Mouse (Mus musculus): ENCODE data around the gene Rnf114. TPM values are rescaled to one million over a fixed set of nuclear protein-coding genes. Genes with fewer than 3 reads are reported as not detected.

The Rnf114 gene
- total and polyA plus RNA-seq, 3 experiments: 40.8 to 50.4 (median 45.6) TPM

DNA sequence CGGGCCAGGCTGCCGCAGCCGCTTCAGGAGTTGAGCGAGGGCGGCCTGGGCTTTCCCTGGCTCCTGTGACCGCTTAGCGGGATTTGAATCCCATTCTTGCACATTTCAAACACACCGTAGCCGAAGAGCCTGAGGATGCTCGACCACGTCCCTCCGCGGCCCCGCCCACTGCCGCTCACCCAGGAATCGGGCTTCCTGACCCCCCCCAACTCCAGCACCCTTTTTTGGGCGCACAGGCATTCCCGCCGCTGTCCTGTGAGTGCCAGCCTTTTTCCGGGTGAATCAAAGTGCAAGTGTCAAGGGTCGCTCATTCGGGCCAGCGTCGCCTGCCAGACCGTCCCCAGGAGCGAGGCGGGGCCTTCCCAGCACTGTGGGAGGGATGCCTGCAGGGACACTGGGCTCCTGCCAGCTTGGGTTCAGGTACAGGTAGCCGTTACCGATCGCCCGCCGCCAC is 11.5 kb downstream of the Rnf114 start:
- peak overlapping the region; percentile 88 to 98 (median 95) for H3K4me3 ChIP-seq (replicated peaks in 1 of 3; ENCODE audit: low read depth in 2 of 3, low read length in 2 of 3, poor library complexity in 1 of 3)
- DNase-seq (ENCODE audit: extremely low read depth): no peak
- H3K27ac ChIP-seq (ENCODE audit: insufficient read depth, low read depth): no peak overlapping the region
- H3K9ac ChIP-seq (ENCODE audit: insufficient read depth, low read depth): peak overlapping the region; percentile 91
- no peaks in the 10 kb centered on the region for H3K27me3 ChIP-seq (replicated peaks)
- peaks cover 5 to 36% of the 10 kb centered on the region in 2 experiments for H3K4me1 ChIP-seq (ENCODE audit: control insufficient read depth in 1 of 2, insufficient read depth in 2 of 2)
- peaks cover 16 to 37% of the 10 kb centered on the region in 2 experiments for H3K36me3 ChIP-seq (replicated peaks in 1 of 2; ENCODE audit: control insufficient read depth in 1 of 2, insufficient read depth in 1 of 2, low read length in 1 of 2)
- H3K9me3 ChIP-seq (replicated peaks; ENCODE audit: low read length): no peaks in the 10 kb centered on the region
- in situ Hi-C loops (cut with MboI; ENCODE audit: low pct_ligation_motif_present, low pct_unique_long_range_greater_than_20kb, low sequenced_read_pairs): no loop called here
- peak overlapping the region; percentile 68 for H3K4me2 ChIP-seq (ENCODE audit: insufficient read depth, low read depth, poor library complexity, severe bottlenecking)
- peaks cover 48% of the 10 kb centered on the region for H3K79me2 ChIP-seq (replicated peaks; ENCODE audit: control insufficient read depth, extremely low read depth, insufficient read depth, poor library complexity, severe bottlenecking)
- dilution Hi-C loops (cut with MboI; ENCODE audit: extremely low pct_ligation_motif_present, extremely low pct_unique_long_range_greater_than_20kb, low sequenced_read_pairs): no loop called here
- TF ChIP-seq KAT2A (IDR thresholded peaks at IDR 0.05; ENCODE audit: insufficient replicate concordance, low read length) (no peak), GABPA (IDR thresholded peaks at IDR 0.05; ENCODE audit: insufficient replicate concordance, low read depth, low read length) (no peak), SIN3A (IDR thresholded peaks at IDR 0.05; ENCODE audit: low read length) (peak; percentile 5; the same call in 1 of the 2 replicates), MAZ (IDR thresholded peaks at IDR 0.05; ENCODE audit: low read depth, low read length) (no peak), TBP (conservative IDR thresholded peaks at IDR 0.05; ENCODE audit: low read depth, low read length) (no peak), RCOR1 (conservative IDR thresholded peaks at IDR 0.05; ENCODE audit: low read depth, low read length) (no peak)

- H3K27ac ChIP-seq (ENCODE audit: insufficient read depth, low read depth): peak overlapping the region; percentile 4; the same call in 1 of the 2 replicates
- in situ Hi-C loops (cut with MboI; ENCODE audit: low pct_ligation_motif_present, low pct_unique_long_range_greater_than_20kb, low sequenced_read_pairs): no loop called here
- TF ChIP-seq UBTF (IDR thresholded peaks at IDR 0.05; ENCODE audit: low read depth, low read length) (no peak), ELF1 (IDR thresholded peaks at IDR 0.05; ENCODE audit: low read depth, low read length) (0 out of 2 replicates have a peak, but pooled peaks have one; percentile 27), JUND (conservative IDR thresholded peaks at IDR 0.05; ENCODE audit: low read depth, low read length) (no peak)
- peak overlapping the region; percentile 91; the same call in 1 of the 2 replicates for H3K9ac ChIP-seq (ENCODE audit: insufficient read depth, low read depth)
- H3K4me2 ChIP-seq (ENCODE audit: insufficient read depth, low read depth, poor library complexity, severe bottlenecking): peak overlapping the region; percentile 68
- H3K27me3 ChIP-seq (replicated peaks): no peaks in the 10 kb centered on the region
- peaks cover 52% of the 10 kb centered on the region for H3K79me2 ChIP-seq (replicated peaks; ENCODE audit: control insufficient read depth, extremely low read depth, insufficient read depth, poor library complexity, severe bottlenecking)
- peaks cover 5 to 36% of the 10 kb centered on the region in 2 experiments for H3K4me1 ChIP-seq (ENCODE audit: control insufficient read depth in 1 of 2, insufficient read depth in 2 of 2)
- no peaks in the 10 kb centered on the region for H3K9me3 ChIP-seq (replicated peaks; ENCODE audit: low read length)
- dilution Hi-C loops (cut with MboI; ENCODE audit: extremely low pct_ligation_motif_present, extremely low pct_unique_long_range_greater_than_20kb, low sequenced_read_pairs): no loop called here
- H3K36me3 ChIP-seq (replicated peaks in 1 of 2; ENCODE audit: control insufficient read depth in 1 of 2, insufficient read depth in 1 of 2, low read length in 1 of 2): peaks cover 25 to 47% of the 10 kb centered on the region in 2 experiments
- peak; percentile 36 for DNase-seq (ENCODE audit: extremely low read depth)
- H3K4me3 ChIP-seq (replicated peaks in 1 of 3; ENCODE audit: low read depth in 2 of 3, low read length in 2 of 3, poor library complexity in 1 of 3): peak overlapping the region in 1 of 3 experiments; percentile 0
Observed at GRCm38 (mm10) chr2:167505127-167505526, 12.7 kb downstream of the Rnf114 start.

DNA sequence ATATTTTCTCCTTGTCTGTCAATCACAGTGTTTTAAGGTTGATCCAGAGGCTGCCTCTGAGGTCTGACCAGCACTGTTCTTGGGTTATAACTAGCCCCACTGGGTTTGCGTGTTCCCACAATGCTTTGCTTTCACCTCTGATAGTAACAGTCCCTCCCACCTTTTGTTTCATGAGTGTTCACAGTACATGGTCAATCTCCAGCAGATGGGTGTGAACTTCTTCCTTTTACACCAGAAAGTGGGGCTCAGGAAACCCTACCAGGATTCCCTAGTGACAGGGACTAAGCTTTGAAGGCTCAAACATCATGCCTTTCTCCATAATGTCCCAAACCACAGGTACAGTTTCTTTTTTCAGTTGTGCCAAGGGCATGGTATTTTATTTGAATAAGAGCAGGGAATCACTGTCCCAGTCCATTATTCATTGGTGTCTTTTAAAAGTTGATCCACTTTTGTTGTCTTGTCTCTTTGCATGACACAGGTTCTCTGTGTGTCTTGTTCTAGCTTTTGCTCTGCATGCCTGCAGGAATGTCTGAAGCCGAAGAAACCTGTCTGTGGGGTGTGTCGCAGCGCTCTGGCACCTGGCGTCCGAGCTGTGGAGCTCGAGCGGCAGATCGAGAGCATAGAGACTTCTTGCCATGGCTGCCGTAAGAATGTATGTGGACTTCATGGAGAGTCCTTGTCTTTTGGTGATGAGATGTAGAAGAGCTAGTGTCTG is 14.3 kb downstream of the Rnf114 start:
- Histone ChIP-seq H3K27me3 (replicated peaks) (no peaks in the 10 kb centered on the region), H3K4me3 (replicated peaks in 1 of 3; ENCODE audit: low read depth in 2 of 3, low read length in 2 of 3, poor library complexity in 1 of 3) (no peak overlapping the region), H3K4me2 (ENCODE audit: insufficient read depth, low read depth, poor library complexity, severe bottlenecking) (no peak overlapping the region), H3K79me2 (replicated peaks; ENCODE audit: control insufficient read depth, extremely low read depth, insufficient read depth, poor library complexity, severe bottlenecking) (peaks cover 56% of the 10 kb centered on the region), H3K9me3 (replicated peaks; ENCODE audit: low read length) (no peaks in the 10 kb centered on the region), H3K36me3 (replicated peaks in 1 of 2; ENCODE audit: control insufficient read depth in 1 of 2, insufficient read depth in 1 of 2, low read length in 1 of 2) (peaks cover 38 to 63% of the 10 kb centered on the region in 2 experiments), H3K9ac (ENCODE audit: insufficient read depth, low read depth) (no peak overlapping the region), H3K27ac (ENCODE audit: insufficient read depth, low read depth) (no peak overlapping the region), H3K4me1 (ENCODE audit: control insufficient read depth in 1 of 2, insufficient read depth in 2 of 2) (peaks cover 5 to 40% of the 10 kb centered on the region in 2 experiments)
- dilution Hi-C loops (cut with MboI; ENCODE audit: extremely low pct_ligation_motif_present, extremely low pct_unique_long_range_greater_than_20kb, low sequenced_read_pairs) (no loop called here), in situ Hi-C loops (cut with MboI; ENCODE audit: low pct_ligation_motif_present, low pct_unique_long_range_greater_than_20kb, low sequenced_read_pairs) (no loop called here)
- DNase-seq (ENCODE audit: extremely low read depth): no peak
- TF ChIP-seq ZC3H11A (IDR thresholded peaks at IDR 0.05; ENCODE audit: low read depth, low read length) (no peak), ZKSCAN1 (IDR thresholded peaks at IDR 0.05; ENCODE audit: borderline replicate concordance, low read depth, low read length) (no peak), IRF4 (IDR thresholded peaks at IDR 0.05; ENCODE audit: low read depth, low read length) (no peak), TCF12 (IDR thresholded peaks at IDR 0.05; ENCODE audit: low read depth, low read length) (no peak), KAT2A (IDR thresholded peaks at IDR 0.05; ENCODE audit: insufficient replicate concordance, low read length) (no peak), NRF1 (IDR thresholded peaks at IDR 0.05; ENCODE audit: low read depth, low read length) (no peak), CHD2 (IDR thresholded peaks at IDR 0.05; ENCODE audit: low read length) (no peak), SMC3 (IDR thresholded peaks at IDR 0.05; ENCODE audit: low read depth, low read length) (no peak), PAX5 (IDR thresholded peaks at IDR 0.05; ENCODE audit: low read length) (no peak), MAFK (IDR thresholded peaks at IDR 0.05; ENCODE audit: insufficient replicate concordance, low read length) (no peak), EP300 (IDR thresholded peaks at IDR 0.05; ENCODE audit: low read length) (no peak), JUN (IDR thresholded peaks at IDR 0.05; ENCODE audit: insufficient read depth, low read depth, low read length) (no peak), GABPA (IDR thresholded peaks at IDR 0.05; ENCODE audit: insufficient replicate concordance, low read depth, low read length) (no peak), USF1 (IDR thresholded peaks at IDR 0.05; ENCODE audit: low read depth, low read length) (no peak), UBTF (IDR thresholded peaks at IDR 0.05; ENCODE audit: low read depth, low read length) (no peak), CHD1 (IDR thresholded peaks at IDR 0.05; ENCODE audit: low read depth, low read length) (no peak)
